Mouse (Mus musculus): ENCODE data around the gene Adamts17.

GRCm38 (mm10) chr7:67027216-67027615 is 187.7 kb downstream of the Adamts17 start:
- no peak for TF ChIP-seq EP300 (IDR thresholded peaks at IDR 0.05; ENCODE audit: low read depth)
- TF ChIP-seq CTCF (IDR thresholded peaks at IDR 0.05; ENCODE audit: low read depth), result no peak
